Mouse (Mus musculus) limb, embryonic 13.5 days (tissue): ENCODE measurements at regions not wholly inside any gene's neighbourhood (a gene's known extent, or its start where the extent isn't known, plus 50 kb on each side); places are given as distances from the start of the nearest gene placed in this dataset.
A peak's percentile ranks its signal among the peaks of the same experiment; 100 is the strongest.

Experiments used
- ATAC-seq: fragments of 200-750 bp; cut with Nextera tagmentation; 2 replicates; pipeline ENCODE4 v1.8.0; 2017; ENCODE audit warnings: low read depth, moderate number of reproducible peaks, moderate TSS enrichment; ENCODE audit not compliant: low FRiP score
- H3K27ac ChIP-seq: fragments of 300-500 bp; sonication (generic); 2 replicates; pipeline ENCODE4 v1.5.1; 2015; ENCODE audit warnings: inconsistent platforms, mild to moderate bottlenecking, moderate library complexity
- H3K27me3 ChIP-seq: fragments of 300-500 bp; sonication (generic); 2 replicates; pipeline ENCODE4 v1.6.1; 2015; ENCODE audit warnings: mild to moderate bottlenecking, inconsistent platforms
- H3K36me3 ChIP-seq: fragments of 300-500 bp; sonication (generic); 2 replicates; pipeline ENCODE4 v1.6.1; 2015; ENCODE audit warnings: inconsistent platforms, mild to moderate bottlenecking, moderate library complexity
- H3K4me1 ChIP-seq: fragments of 300-500 bp; sonication (generic); 2 replicates; pipeline ENCODE4 v1.6.1; 2015; ENCODE audit warnings: inconsistent platforms
- H3K4me2 ChIP-seq: fragments of 300-500 bp; sonication (generic); replicated peaks from 2 replicates; pipeline ENCODE4 v1.6.1; 2015; ENCODE audit warnings: inconsistent platforms, mild to moderate bottlenecking, moderate library complexity
- H3K4me3 ChIP-seq: fragments of 300-500 bp; sonication (generic); 2 replicates; pipeline ENCODE4 v1.5.1; 2015; ENCODE audit warnings: moderate library complexity, mild to moderate bottlenecking, inconsistent platforms
- H3K9ac ChIP-seq: fragments of 300-500 bp; sonication (generic); 2 replicates; pipeline ENCODE4 v1.6.1; 2015; ENCODE audit warnings: mild to moderate bottlenecking, inconsistent platforms
- H3K9me3 ChIP-seq: fragments of 300-500 bp; sonication (generic); 2 replicates; pipeline ENCODE4 v1.6.1; 2016; ENCODE audit warnings: inconsistent platforms
- WGBS: fragments of 180-500 bp; shearing (Covaris S2); methylation state at CpG from one replicate; pipeline ENCODE4 v1.1.7; 2015; 5-methylcytosine and 5-hydroxymethylcytosine counted together

GRCm38 (mm10) chr8:126135573-126135972 is 140.6 kb downstream of the Kcnk1 start:
- Histone ChIP-seq H3K4me2 (no peak overlapping the region), H3K4me3 (no peak overlapping the region), H3K27ac (no peak overlapping the region), H3K27me3 (peaks cover 43% of the 10 kb centered on the region), H3K9ac (no peak overlapping the region), H3K4me1 (peaks cover 15% of the 10 kb centered on the region), H3K36me3 (no peaks in the 10 kb centered on the region), H3K9me3 (no peaks in the 10 kb centered on the region)
- ATAC-seq, result no peak
- WGBS, result 83% methylated on average over 3 of the region's 3 CpGs

- H3K4me1 ChIP-seq, result peaks cover 15% of the 10 kb centered on the region
- no peak overlapping the region for H3K4me3 ChIP-seq
- no peaks in the 10 kb centered on the region for H3K36me3 ChIP-seq
- no peak for ATAC-seq
- WGBS, result 85% methylated on average over 3 of the region's 3 CpGs
- no peaks in the 10 kb centered on the region for H3K9me3 ChIP-seq
- no peak overlapping the region for H3K4me2 ChIP-seq
- H3K27ac ChIP-seq, result no peak overlapping the region
- peaks cover 57% of the 10 kb centered on the region for H3K27me3 ChIP-seq
- H3K9ac ChIP-seq, result no peak overlapping the region
These were observed 142.0 kb downstream of the Kcnk1 start for GRCm38 (mm10) chr8:126136946-126137345.

GRCm38 (mm10) chr8:126137452-126137851 is 142.5 kb downstream of the Kcnk1 start:
- Histone ChIP-seq H3K27ac (no peak overlapping the region), H3K4me2 (no peak overlapping the region), H3K4me3 (no peak overlapping the region), H3K27me3 (peaks cover 62% of the 10 kb centered on the region), H3K9ac (no peak overlapping the region), H3K9me3 (no peaks in the 10 kb centered on the region), H3K36me3 (no peaks in the 10 kb centered on the region), H3K4me1 (peaks cover 15% of the 10 kb centered on the region)
- 61% methylated on average over 4 of the region's 4 CpGs for WGBS
- no peak for ATAC-seq

- Histone ChIP-seq H3K9me3 (no peaks in the 10 kb centered on the region), H3K27ac (no peak overlapping the region), H3K4me2 (peak overlapping the region; percentile 97), H3K27me3 (peaks cover 62% of the 10 kb centered on the region), H3K4me1 (peaks cover 15% of the 10 kb centered on the region), H3K4me3 (peak overlapping the region; percentile 52), H3K36me3 (no peaks in the 10 kb centered on the region), H3K9ac (peak overlapping the region; percentile 65)
- under 1% methylated on average over 95 of the region's 95 CpGs for WGBS
- ATAC-seq, result no peak
These were observed 143.9 kb downstream of the Kcnk1 start for GRCm38 (mm10) chr8:126138645-126139545.

- Histone ChIP-seq H3K36me3 (no peaks in the 10 kb centered on the region), H3K27ac (no peak overlapping the region), H3K4me1 (peaks cover 15% of the 10 kb centered on the region), H3K4me3 (peak overlapping the region; percentile 52), H3K9ac (peak overlapping the region; percentile 65), H3K9me3 (no peaks in the 10 kb centered on the region), H3K4me2 (peak overlapping the region; percentile 97), H3K27me3 (peaks cover 62% of the 10 kb centered on the region)
- no peak for ATAC-seq
- WGBS, result 22% methylated on average over 11 of the region's 11 CpGs
These were observed 144.5 kb downstream of the Kcnk1 start for GRCm38 (mm10) chr8:126139546-126139870.

GRCm38 (mm10) chr8:126140998-126141397 is 146.0 kb downstream of the Kcnk1 start:
- 76% methylated on average over 6 of the region's 6 CpGs for WGBS
- ATAC-seq, result no peak
- no peaks in the 10 kb centered on the region for H3K36me3 ChIP-seq

GRCm38 (mm10) chr8:126151527-126151926 is 146.8 kb upstream of the Slc35f3 start:
- ATAC-seq, result no peak
- WGBS, result 78% methylated on average over 4 of the region's 4 CpGs
- 0 out of 2 replicates have a peak, but pooled peaks cover 2% of the 10 kb centered on the region for H3K4me1 ChIP-seq

More at GRCm38 (mm10) chr8:126140998-126141397, 146.0 kb downstream of the Kcnk1 start:
- H3K27me3 ChIP-seq, result peaks cover 57% of the 10 kb centered on the region
- H3K9me3 ChIP-seq, result no peaks in the 10 kb centered on the region
- peaks cover 15% of the 10 kb centered on the region for H3K4me1 ChIP-seq
- H3K4me3 ChIP-seq, result no peak overlapping the region
- H3K4me2 ChIP-seq, result no peak overlapping the region
- H3K9ac ChIP-seq, result no peak overlapping the region
- H3K27ac ChIP-seq, result no peak overlapping the region

GRCm38 (mm10) chr8:126153955-126154354 is 144.4 kb upstream of the Slc35f3 start:
- 74% methylated on average over 1 of the region's 1 CpGs for WGBS
- Histone ChIP-seq H3K27me3 (no peaks in the 10 kb centered on the region), H3K4me3 (no peak overlapping the region), H3K4me2 (no peak overlapping the region), H3K4me1 (0 out of 2 replicates have a peak, but pooled peaks cover 2% of the 10 kb centered on the region), H3K27ac (no peak overlapping the region), H3K9me3 (no peaks in the 10 kb centered on the region), H3K36me3 (no peaks in the 10 kb centered on the region), H3K9ac (no peak overlapping the region)
- no peak for ATAC-seq

More at GRCm38 (mm10) chr8:126151527-126151926, 146.8 kb upstream of the Slc35f3 start:
- Histone ChIP-seq H3K27me3 (no peaks in the 10 kb centered on the region), H3K4me3 (no peak overlapping the region), H3K9ac (no peak overlapping the region), H3K9me3 (no peaks in the 10 kb centered on the region), H3K4me2 (no peak overlapping the region), H3K27ac (no peak overlapping the region), H3K36me3 (no peaks in the 10 kb centered on the region)

GRCm38 (mm10) chr8:126157452-126158185 is 140.7 kb upstream of the Slc35f3 start:
- H3K27me3 ChIP-seq, result no peaks in the 10 kb centered on the region
- no peak overlapping the region for H3K27ac ChIP-seq
- 0 out of 2 replicates have a peak, but pooled peaks cover 2% of the 10 kb centered on the region for H3K4me1 ChIP-seq
- no peak overlapping the region for H3K4me3 ChIP-seq
- no peak for ATAC-seq
- H3K9ac ChIP-seq, result no peak overlapping the region
- no peak overlapping the region for H3K4me2 ChIP-seq
- H3K36me3 ChIP-seq, result no peaks in the 10 kb centered on the region
- H3K9me3 ChIP-seq, result no peaks in the 10 kb centered on the region
- 69% methylated on average over 8 of the region's 8 CpGs for WGBS

- Histone ChIP-seq H3K4me1 (no peaks in the 10 kb centered on the region), H3K27ac (no peak overlapping the region), H3K36me3 (no peaks in the 10 kb centered on the region), H3K9me3 (no peaks in the 10 kb centered on the region), H3K4me2 (no peak overlapping the region), H3K4me3 (no peak overlapping the region), H3K9ac (no peak overlapping the region), H3K27me3 (no peaks in the 10 kb centered on the region)
- no peak for ATAC-seq
- WGBS, result 90% methylated on average over 4 of the region's 4 CpGs
These were observed 138.9 kb upstream of the Slc35f3 start for GRCm38 (mm10) chr8:126159485-126159884.

GRCm38 (mm10) chr8:126160356-126160975 is 137.9 kb upstream of the Slc35f3 start:
- H3K4me3 ChIP-seq, result no peak overlapping the region
- H3K27ac ChIP-seq, result no peak overlapping the region
- H3K27me3 ChIP-seq, result no peaks in the 10 kb centered on the region
- H3K4me1 ChIP-seq, result no peaks in the 10 kb centered on the region
- no peak for ATAC-seq
- H3K9ac ChIP-seq, result no peak overlapping the region
- no peaks in the 10 kb centered on the region for H3K36me3 ChIP-seq
- no peaks in the 10 kb centered on the region for H3K9me3 ChIP-seq
- WGBS, result 77% methylated on average over 9 of the region's 9 CpGs
- H3K4me2 ChIP-seq, result no peak overlapping the region
